Mouse (Mus musculus): ENCODE results near the gene Allc. TPM values are rescaled to one million over a fixed set of nuclear protein-coding genes. Genes with fewer than 3 reads are reported as not detected.
A peak's percentile ranks its signal among the peaks of the same experiment; 100 is the strongest.

Allc gene
- total RNA-seq, 2 experiments from 2014 or later: 0.73 to 1.2 TPM

DNA sequence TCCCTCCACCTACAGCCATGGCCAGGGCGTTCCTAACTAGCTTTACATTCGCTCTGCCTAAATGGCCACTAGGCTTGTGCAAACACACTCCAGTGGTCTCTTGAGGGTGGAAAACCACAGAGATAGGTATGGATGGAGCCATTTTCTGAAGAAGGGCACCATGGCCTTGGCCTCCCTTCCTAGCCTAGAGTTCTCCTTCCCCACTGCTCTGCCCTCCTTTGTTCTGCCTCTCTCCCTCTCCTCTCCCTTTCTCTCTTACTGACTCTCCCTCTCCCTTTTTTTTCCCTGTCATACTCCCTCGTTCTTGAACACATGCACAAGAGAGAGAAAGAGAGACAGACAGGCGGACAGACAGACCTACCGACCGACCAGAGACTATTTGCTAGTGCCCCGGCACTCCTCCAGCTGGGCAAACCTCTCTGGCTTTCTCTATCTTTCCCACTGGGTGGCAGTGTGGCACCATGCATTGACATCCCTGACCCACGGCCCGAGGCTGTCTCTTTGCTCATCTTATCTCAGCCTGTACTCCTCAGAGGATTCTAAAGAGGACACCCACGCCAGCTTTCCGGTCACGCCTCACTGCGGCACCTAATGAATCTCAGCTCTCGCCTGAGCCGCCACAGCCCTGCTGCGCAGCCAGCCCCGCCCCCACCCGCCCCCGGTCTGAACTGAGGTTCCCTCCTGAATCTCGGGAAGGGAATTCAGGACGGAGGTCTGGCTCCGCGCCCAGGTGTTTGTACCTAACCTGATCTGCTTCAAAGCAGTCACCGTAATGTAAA lies 7.0 kb upstream of the Allc start:
- peak; percentile 91 to 98 for DNase-seq (ENCODE audit: low spot score in 2 of 2)
- intact Hi-C loops (cut with DNase I): loop anchor here (1.0 to 10.0 kb wide), 8 partner anchors 46 to 1278 kb away; partner anchors contain the start of gene Rps7

DNA sequence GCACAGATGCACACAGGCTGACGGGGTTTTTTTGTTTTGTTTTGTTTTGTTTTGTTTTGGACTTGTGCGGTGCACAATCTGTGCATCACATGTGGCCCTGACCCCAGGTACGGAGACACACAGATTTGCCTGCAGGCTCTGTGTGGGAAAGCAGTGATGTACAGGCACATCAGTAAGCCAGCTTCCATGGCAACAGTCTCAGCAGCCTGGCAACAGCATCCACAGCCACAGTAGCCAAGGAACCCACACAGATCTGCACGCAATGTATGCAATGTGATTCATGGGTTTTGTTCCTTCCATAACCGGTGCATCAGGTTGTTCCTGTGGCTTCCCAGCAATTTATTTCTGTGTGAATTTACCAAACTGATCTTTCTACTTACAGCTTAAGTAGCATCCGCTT lies 5.6 kb upstream of the Allc start:
- intact Hi-C loops (cut with DNase I): loop anchor here (2.0 to 10.0 kb wide), 7 partner anchors 47 to 1279 kb away; partner anchors contain the start of gene Rps7
- DNase-seq (ENCODE audit: low spot score in 2 of 2): peak; percentile 83 to 97

- no peak for DNase-seq (ENCODE audit: low spot score in 2 of 2)
Measured at GRCm38 (mm10) chr12:28584036-28584435, 1.7 kb upstream of the Allc start.

DNA sequence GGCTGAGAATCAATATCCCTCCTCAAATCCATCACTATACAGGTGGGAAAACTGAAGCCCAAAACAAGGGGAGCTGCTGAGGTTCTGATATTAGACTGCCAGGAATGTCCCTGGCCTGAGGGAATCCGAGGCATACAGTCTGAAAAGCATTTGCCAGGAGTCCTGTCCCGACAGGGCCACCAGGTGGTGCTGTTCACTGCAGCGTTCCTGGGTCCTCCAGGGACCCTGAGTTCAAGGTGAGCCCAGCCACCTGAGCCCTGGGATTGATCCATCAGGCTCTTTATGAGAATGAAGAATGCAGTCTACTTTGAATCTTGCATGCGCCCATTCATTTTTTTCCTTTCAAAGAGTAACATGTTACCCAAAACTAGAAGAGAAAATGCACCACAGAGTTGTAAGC lies 3.2 kb downstream of the Allc start:
- intact Hi-C loops (cut with DNase I): no loop called here
- no peak for DNase-seq (ENCODE audit: low spot score in 2 of 2)

More at GRCm38 (mm10) chr12:28584036-28584435, 1.7 kb upstream of the Allc start:
- intact Hi-C loops (cut with DNase I): loop anchor here (10.0 kb wide), 3 partner anchors 541 to 951 kb away; no protein-coding TSS in a partner anchor

DNA sequence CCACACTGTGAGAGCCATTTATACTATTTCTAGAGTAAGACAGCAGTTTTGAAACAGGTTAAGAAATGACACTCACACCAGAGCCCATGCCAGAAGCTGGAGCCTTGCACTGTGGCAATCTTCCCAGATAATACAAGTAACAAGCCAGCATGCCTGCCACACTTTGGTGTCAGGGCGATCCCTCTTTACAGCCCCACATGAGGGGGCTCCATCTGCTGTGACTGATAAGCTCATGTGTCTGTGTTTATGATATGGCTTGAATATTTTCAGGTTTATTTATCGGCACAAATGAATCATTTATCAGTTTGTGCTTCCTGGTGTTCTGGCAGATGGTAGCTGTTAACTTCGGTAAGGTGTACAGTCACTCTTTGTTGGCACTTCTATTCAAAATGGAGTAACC lies 4.2 kb downstream of the Allc start:
- intact Hi-C loops (cut with DNase I): no loop called here
- peak in 1 of 2 experiments; percentile 27 for DNase-seq (ENCODE audit: low spot score in 2 of 2)

DNA sequence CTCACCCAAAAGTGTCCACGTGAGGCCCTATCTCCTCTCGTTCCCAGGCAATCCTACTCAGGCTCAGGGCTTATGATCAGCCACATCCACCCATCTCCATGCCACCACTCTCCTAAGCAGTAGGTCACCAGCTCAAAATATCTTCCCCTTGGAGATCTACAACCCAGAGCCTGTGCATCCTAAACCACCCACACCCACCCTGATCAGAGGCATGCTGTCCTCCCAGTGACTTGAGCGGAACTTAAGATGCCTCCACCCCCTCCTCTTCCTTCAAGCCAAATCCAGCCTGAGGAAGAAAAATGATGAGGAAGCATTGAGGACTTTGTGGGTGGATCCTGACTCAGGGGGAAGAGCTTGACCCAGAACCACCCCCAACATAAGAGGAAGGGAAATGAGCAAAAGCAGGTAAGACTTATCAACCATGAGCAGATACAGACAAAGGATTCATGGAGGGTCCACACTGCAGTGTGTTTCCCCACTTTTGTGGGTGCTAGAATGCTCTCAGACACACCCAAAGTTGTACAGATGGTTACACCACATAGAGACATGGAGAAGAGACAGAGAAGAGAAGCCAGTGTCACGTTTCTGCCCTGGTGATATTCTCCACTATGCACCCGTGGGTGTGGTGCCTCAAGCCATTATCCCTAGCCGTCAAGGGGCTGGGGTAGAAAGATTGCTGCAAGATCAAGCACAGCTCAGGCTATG lies 6.8 kb downstream of the Allc start:
- peak in 1 of 2 experiments; percentile 24 for DNase-seq (ENCODE audit: low spot score in 2 of 2)
- intact Hi-C loops (cut with DNase I): no loop called here

DNA sequence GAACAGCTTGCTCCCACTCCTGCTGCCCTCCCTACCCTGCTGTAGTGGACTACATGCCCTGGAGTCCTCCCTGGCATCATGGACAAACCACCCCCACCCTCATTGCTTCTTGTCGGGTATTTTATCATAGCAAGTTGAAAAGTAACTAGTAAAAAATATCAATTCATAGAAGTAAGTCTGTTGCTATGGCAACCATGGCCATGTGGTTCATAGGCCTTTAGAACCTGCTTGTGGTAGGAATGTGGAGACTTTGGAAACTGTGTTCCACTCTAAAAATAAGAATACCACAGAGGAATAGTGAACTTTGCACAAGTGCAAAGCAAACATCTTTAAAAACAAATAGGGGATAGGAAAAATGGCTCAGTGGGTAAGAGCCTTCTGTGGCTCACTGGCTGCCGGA lies 10.1 kb downstream of the Allc start:
- intact Hi-C loops (cut with DNase I): no loop called here
- no peak for DNase-seq (ENCODE audit: low spot score in 2 of 2)

GRCm38 (mm10) chr12:28552299-28552698 lies 30.0 kb downstream of the Allc start, which contains the start of gene Dcdc2c:
Gene Dcdc2c, minus strand, starts transcription at chr12:28552399.
- intact Hi-C loops (cut with DNase I): no loop called here
- DNase-seq (ENCODE audit: low spot score in 2 of 2): no peak

GRCm38 (mm10) chr12:28551775-28552174 lies 30.5 kb downstream of the Allc start:
- intact Hi-C loops (cut with DNase I): no loop called here
- DNase-seq (ENCODE audit: low spot score in 2 of 2): no peak

DNA sequence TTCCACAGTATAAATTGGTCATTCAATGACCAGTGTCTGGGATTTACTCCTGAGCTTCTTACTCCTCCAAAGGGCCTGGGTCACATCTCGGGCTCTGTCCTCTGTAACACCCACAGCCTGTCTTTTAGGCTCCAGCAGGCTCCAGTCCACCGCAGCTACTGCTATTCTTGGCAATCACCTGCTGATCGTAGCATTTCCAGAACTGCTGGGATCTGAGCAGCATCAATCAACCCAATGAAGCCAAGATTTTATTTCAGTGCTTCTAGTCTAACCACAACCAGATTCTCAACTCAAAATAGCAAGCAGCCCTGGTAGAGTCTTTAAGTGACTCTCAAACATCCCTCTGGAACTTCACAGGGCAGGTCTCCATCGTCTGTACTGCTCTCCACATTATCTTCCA lies 33.4 kb downstream of the Allc start:
- intact Hi-C loops (cut with DNase I): no loop called here
- DNase-seq (ENCODE audit: low spot score in 2 of 2): no peak

DNA sequence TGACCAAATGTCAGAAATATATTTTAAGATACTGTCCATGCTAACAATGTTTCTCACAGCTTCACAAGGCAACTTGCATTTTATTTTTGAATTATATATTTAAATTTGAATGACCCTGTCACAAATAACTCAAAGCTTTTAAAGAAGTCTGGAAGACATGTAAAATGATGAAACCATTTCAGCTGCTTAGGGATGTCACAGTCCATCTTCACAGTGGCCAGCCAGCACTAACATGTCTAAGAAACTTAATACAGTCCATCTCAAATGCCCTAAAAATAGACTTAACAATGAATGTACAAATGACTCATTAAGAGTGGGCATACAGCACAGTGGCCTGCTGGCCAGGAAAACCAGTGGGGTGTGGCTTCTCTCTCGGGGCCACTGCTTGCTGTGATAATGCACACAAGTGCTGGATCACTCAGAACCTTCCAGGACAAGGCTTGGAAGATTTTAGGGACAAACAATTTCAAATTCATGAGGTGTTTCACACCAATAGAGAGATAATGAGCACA lies 68.0 kb downstream of the Allc start:
- intact Hi-C loops (cut with DNase I): no loop called here
- no peak for DNase-seq (ENCODE audit: low spot score in 2 of 2)

- no peak for DNase-seq (ENCODE audit: low spot score in 2 of 2)
- intact Hi-C loops (cut with DNase I): no loop called here
Measured at GRCm38 (mm10) chr12:28509699-28510280, 72.5 kb downstream of the Allc start.

Other genes with a start within 250 kb of the Allc start
- 1 to 10 TPM in 1 of 2 experiments, under 1 TPM in 1; 0.66 to 1.1 TPM for gene Dcdc2c, start 30.1 kb downstream of the Allc start, total RNA-seq (2021)
- under 1 TPM; 0.60 to 0.62 TPM for gene Colec11, start 40.9 kb upstream of the Allc start, total RNA-seq (2021)
- gene Rps7, start 53.4 kb upstream of the Allc start, total RNA-seq (2021): 100 to 1,000 TPM; 282 to 283 TPM
- 10 to 100 TPM; 12.9 to 13.4 TPM for gene Rnaseh1, start 67.1 kb upstream of the Allc start, total RNA-seq (2021)
- 10 to 100 TPM; 26.5 to 29.7 TPM for gene Adi1, start 92.7 kb upstream of the Allc start, total RNA-seq (2021)
- 10 to 100 TPM; 53.8 to 57.7 TPM for gene Trappc12, start 167.9 kb upstream of the Allc start, total RNA-seq (2021)
- 10 to 100 TPM; 60.3 to 62.1 TPM for gene Eipr1, start 169.3 kb upstream of the Allc start, total RNA-seq (2021)